22 mouse cellular contexts compared by ENCODE assay signal in genomic region chr17:79616621-79617020, GRCm38 (mm10). TPM values are rescaled to one million over a fixed set of nuclear protein-coding genes. Genes with fewer than 3 reads are reported as not detected.
DNase-seq lines count a peak whose midpoint lies in the region; ATAC-seq lines count a peak whose summit lies in the region.
"Had no signal": no experiment of that assay in that cellular context is flagged by ENCODE, and none has a peak within 500 bp of the region (broad histone marks: within the 10 kb centered on the region; RNA-seq: fewer than 3 reads in every experiment).

No protein-coding gene starts in this region.

- H3K4me1 ChIP-seq in forebrain, embryonic 12.5 days: peaks cover 6% of the 10 kb centered on the region; the same call in 1 of the 2 replicates
- H3K4me1 ChIP-seq: embryonic facial prominence, embryonic 13.5 days; forebrain, embryonic 13.5 days; hindbrain, embryonic 12.5 days; intestine, embryonic 15.5 days had no signal

- WGBS in forebrain, embryonic 12.5 days: 95% methylated on average over 4 of the region's 4 CpGs

- peak; percentile 45; the same call in 1 of the 2 replicates for ATAC-seq in granulocyte monocyte progenitor cell, adult 5-6 weeks (replicated peaks; ENCODE audit: poor library complexity, severe bottlenecking)
- no peak for ATAC-seq in forebrain, embryonic 12.5 days (ENCODE audit: low FRiP score)
- ATAC-seq: forebrain, embryonic 13.5 days; forebrain, postnatal 0 days; hindbrain, embryonic 16.5 days; intestine, embryonic 15.5 days had no signal

- no peaks in the 10 kb centered on the region for H3K9me3 ChIP-seq in forebrain, embryonic 12.5 days
- H3K9me3 ChIP-seq: embryonic facial prominence, embryonic 13.5 days; forebrain, embryonic 13.5 days; heart, embryonic 10.5 days; hindbrain, embryonic 12.5 days; intestine, embryonic 15.5 days had no signal

- no peak overlapping the region for H3K27ac ChIP-seq in forebrain, embryonic 12.5 days
- H3K27ac ChIP-seq: embryonic facial prominence, embryonic 13.5 days; forebrain, embryonic 13.5 days; gastrocnemius, adult 2 months; hindbrain, embryonic 12.5 days; intestine, embryonic 15.5 days had no signal

- H3K36me3 ChIP-seq in forebrain, embryonic 12.5 days (replicated peaks): no peaks in the 10 kb centered on the region
- H3K36me3 ChIP-seq: embryonic facial prominence, embryonic 13.5 days; heart, embryonic 10.5 days; hindbrain, embryonic 12.5 days; intestine, embryonic 15.5 days had no signal

- H3K27me3 ChIP-seq in forebrain, embryonic 12.5 days: no peaks in the 10 kb centered on the region
- H3K27me3 ChIP-seq: embryonic facial prominence, embryonic 13.5 days; forebrain, embryonic 13.5 days; hindbrain, embryonic 12.5 days; intestine, embryonic 15.5 days had no signal

- H3K4me2 ChIP-seq in forebrain, embryonic 12.5 days: no peak overlapping the region
- H3K4me2 ChIP-seq: forebrain, embryonic 13.5 days had no signal

- peak; percentile 4 for DNase-seq in cerebellum, adult 9-10 months
- no peak for DNase-seq in cerebellum, postnatal 36 days
- DNase-seq in A20 (ENCODE audit: low read depth, low spot score): peak; percentile 8
- peak; percentile 6 for DNase-seq in naive thymus-derived CD4-positive, alpha-beta T cell, adult 2 months (ENCODE audit: low read depth)
- DNase-seq: adrenal gland, postnatal 10 days; cerebellum, adult 11 months; cerebellum, adult 8-10 months; cerebellum, postnatal 25 days; forebrain, postnatal 0 days; gastrocnemius, adult 2 months; gastrocnemius, postnatal 25 days; heart, adult 11 months; heart, postnatal 10 days; heart, postnatal 4 days had no signal

- H3K4me3 ChIP-seq in forebrain, embryonic 12.5 days (replicated peaks): no peak overlapping the region
- H3K4me3 ChIP-seq: embryonic facial prominence, embryonic 13.5 days; forebrain, embryonic 13.5 days; hindbrain, embryonic 12.5 days; intestine, embryonic 15.5 days had no signal

- no peak overlapping the region for H3K9ac ChIP-seq in forebrain, embryonic 12.5 days
- H3K9ac ChIP-seq: embryonic facial prominence, embryonic 13.5 days; forebrain, embryonic 13.5 days; forebrain, postnatal 0 days; hindbrain, embryonic 12.5 days; intestine, embryonic 15.5 days had no signal

RNA-seq across cellular contexts. Expression of gene Rmdn2, which starts 5.0 kb away (rescaled TPM):
- total RNA-seq in granulocyte monocyte progenitor cell, adult 5-6 weeks (2014; fragmentation: Nextera tagmentation): 0.95 and 15.0 TPM in 2 replicates
- 4.2 and 13.3 TPM in 2 replicates for total RNA-seq in granulocyte monocyte progenitor cell, adult 5-6 weeks (2017)
- polyA plus RNA-seq in forebrain, embryonic 12.5 days (2016; fragmentation: Nextera tagmentation; extraction: Ambion mirVana): 5.3 and 5.4 TPM in 2 replicates

Comparison
In these comparisons a context has a peak if more than half of its experiments do, and no peak if none do; other contexts are left out.
1. DNase-seq: peak in cerebellum, adult 9-10 months (single experiment), A20 (single experiment) and naive thymus-derived CD4-positive, alpha-beta T cell, adult 2 months (single experiment); none in cerebellum, postnatal 36 days (0 of 2).